Comparison of ENCODE assay signal across 19 mouse cellular contexts in the genomic region with DNA sequence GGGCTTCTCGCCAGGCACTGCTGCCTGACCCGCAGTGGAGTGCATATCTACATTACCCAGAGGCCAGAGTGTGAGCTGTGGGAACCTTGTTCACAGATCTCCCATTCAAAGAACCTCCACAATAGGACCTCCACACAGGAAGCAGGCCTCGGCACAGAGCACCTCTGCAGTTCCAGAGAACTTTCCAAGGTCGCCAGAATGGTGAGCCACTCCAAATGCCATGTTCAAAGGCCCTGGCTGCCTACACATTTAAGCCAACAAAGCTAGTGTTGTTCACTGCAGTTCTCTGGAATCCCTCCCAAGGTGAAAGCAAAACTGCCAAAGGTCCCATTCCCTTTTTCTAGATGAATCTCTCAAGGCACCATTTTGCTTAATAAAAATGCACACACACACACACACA. TPM values are rescaled to one million over a fixed set of nuclear protein-coding genes. Genes with fewer than 3 reads are reported as not detected.
DNase-seq lines count a peak whose midpoint lies in the region; ATAC-seq and TF ChIP-seq lines count a peak whose summit lies in the region.
"Had no signal": no experiment of that assay in that cellular context is flagged by ENCODE, and none has a peak within 500 bp of the region (broad histone marks: within the 10 kb centered on the region; RNA-seq: fewer than 3 reads in every experiment).

No protein-coding gene starts in this region.

- no peaks in the 10 kb centered on the region for H3K27me3 ChIP-seq in heart, adult 2 months (ENCODE audit: control insufficient read depth, insufficient read depth, low read length)
- H3K27me3 ChIP-seq in lung, embryonic 15.5 days, result no peaks in the 10 kb centered on the region
- no peaks in the 10 kb centered on the region for H3K27me3 ChIP-seq in heart, embryonic 15.5 days
- H3K27me3 ChIP-seq: embryonic facial prominence, embryonic 12.5 days; forebrain, embryonic 12.5 days; midbrain, embryonic 12.5 days had no signal

- H3K4me1 ChIP-seq in heart, adult 2 months (ENCODE audit: control insufficient read depth, insufficient read depth, low read length), result peaks cover 34% of the 10 kb centered on the region
- H3K4me1 ChIP-seq in lung, embryonic 15.5 days, result peaks cover 71% of the 10 kb centered on the region
- peaks cover 26% of the 10 kb centered on the region for H3K4me1 ChIP-seq in lung, adult 2 months (ENCODE audit: control insufficient read depth, insufficient read depth, low read length)
- peaks cover 81% of the 10 kb centered on the region for H3K4me1 ChIP-seq in heart, embryonic 15.5 days (replicated peaks)

- H3K27ac ChIP-seq in heart, adult 2 months, result peak overlapping the region; percentile 68
- H3K27ac ChIP-seq in lung, embryonic 15.5 days, result peak overlapping the region; percentile 45
- peak overlapping the region; percentile 79 for H3K27ac ChIP-seq in heart, embryonic 15.5 days
- H3K27ac ChIP-seq: embryonic facial prominence, embryonic 12.5 days; forebrain, embryonic 12.5 days; hindbrain, embryonic 14.5 days; midbrain, embryonic 12.5 days had no signal

- no peak for TF ChIP-seq POLR2A in heart, adult 2 months (IDR thresholded peaks at IDR 0.05; ENCODE audit: insufficient read depth, low read depth, low read length)
- no peak for TF ChIP-seq POLR2A in lung, adult 2 months (IDR thresholded peaks at IDR 0.05; ENCODE audit: borderline replicate concordance, extremely low read depth, low read depth, low read length)

- no peak overlapping the region for H3K4me3 ChIP-seq in heart, adult 2 months
- no peak overlapping the region for H3K4me3 ChIP-seq in lung, embryonic 15.5 days
- no peak overlapping the region for H3K4me3 ChIP-seq in lung, adult 2 months (replicated peaks; ENCODE audit: extremely low read depth, low read depth, low read length)
- no peak overlapping the region for H3K4me3 ChIP-seq in heart, embryonic 15.5 days
- H3K4me3 ChIP-seq: embryonic facial prominence, embryonic 12.5 days; forebrain, embryonic 12.5 days; midbrain, embryonic 12.5 days had no signal

- TF ChIP-seq CTCF in heart, adult 2 months (IDR thresholded peaks at IDR 0.05), result no peak
- no peak for TF ChIP-seq CTCF in lung, adult 2 months (IDR thresholded peaks at IDR 0.05; ENCODE audit: insufficient read depth, low read length)

- no peak overlapping the region for H3K4me2 ChIP-seq in lung, embryonic 15.5 days
- H3K4me2 ChIP-seq in heart, embryonic 15.5 days, result no peak overlapping the region
- H3K4me2 ChIP-seq: embryonic facial prominence, embryonic 12.5 days; forebrain, embryonic 12.5 days; hindbrain, embryonic 14.5 days; midbrain, embryonic 12.5 days had no signal

- no peak for TF ChIP-seq EP300 in heart, adult 2 months (IDR thresholded peaks at IDR 0.05; ENCODE audit: insufficient read depth, low read depth, low read length)

- H3K36me3 ChIP-seq in heart, adult 2 months (ENCODE audit: control insufficient read depth, insufficient read depth, low read length), result peaks cover 3% of the 10 kb centered on the region
- no peaks in the 10 kb centered on the region for H3K36me3 ChIP-seq in lung, embryonic 15.5 days
- H3K36me3 ChIP-seq in heart, embryonic 15.5 days, result no peaks in the 10 kb centered on the region
- H3K36me3 ChIP-seq: embryonic facial prominence, embryonic 12.5 days; forebrain, embryonic 12.5 days; G1E; midbrain, embryonic 12.5 days had no signal

- peak in 1 of 2 experiments; percentile 49 for DNase-seq in heart, adult 2 months
- no peak for DNase-seq in heart, adult 8-10 months (ENCODE audit: low spot score)
- DNase-seq in lung, adult 2 months, result no peak
- DNase-seq in testis, postnatal 14 days (ENCODE audit: low spot score), result peak; percentile 41
- no peak for DNase-seq in gastrocnemius, postnatal 36 days
- DNase-seq: cerebellum, postnatal 36 days; gastrocnemius, postnatal 10 days; kidney, adult 8-10 months; liver, postnatal 0 days; spleen, adult 18-20 months; thymus, adult 2 months had no signal

- peaks cover 4% of the 10 kb centered on the region; the same call in 1 of the 2 replicates for H3K79me2 ChIP-seq in heart, adult 2 months (replicated peaks; ENCODE audit: control insufficient read depth, insufficient read depth, low read length)

- WGBS in heart, adult 2 months, result 20% methylated on average over 4 of the region's 4 CpGs
- 44% methylated on average over 4 of the region's 4 CpGs for WGBS in lung, embryonic 15.5 days
- WGBS in lung, adult 2 months, result 59% methylated on average over 4 of the region's 4 CpGs
- WGBS in heart, embryonic 15.5 days, result 15% methylated on average over 4 of the region's 4 CpGs

- H3K9ac ChIP-seq in heart, adult 2 months (ENCODE audit: low read depth, low read length), result no peak overlapping the region
- H3K9ac ChIP-seq in lung, embryonic 15.5 days, result no peak overlapping the region
- 0 out of 2 replicates have a peak overlapping the region, but pooled peaks have one; percentile 4 for H3K9ac ChIP-seq in heart, embryonic 15.5 days
- H3K9ac ChIP-seq: embryonic facial prominence, embryonic 12.5 days; forebrain, embryonic 12.5 days; hindbrain, embryonic 14.5 days; liver, postnatal 0 days; midbrain, embryonic 12.5 days had no signal

- intact Hi-C loops in heart, adult 2 months (cut with DNase I), result loop anchor here (5.0 kb wide), 1 partner anchor 38 kb away; no protein-coding TSS in a partner anchor
- intact Hi-C loops in gastrocnemius, postnatal 36 days (cut with DNase I), result no loop called here

- no peak for ATAC-seq in lung, embryonic 15.5 days (ENCODE audit: borderline replicate concordance, extremely low read depth, low FRiP score, low TSS enrichment)
- no peak for ATAC-seq in heart, embryonic 15.5 days (replicated peaks; ENCODE audit: insufficient number of reproducible peaks, insufficient read depth, low FRiP score, low read depth)
- ATAC-seq in frontal cortex, adult (ENCODE audit: low TSS enrichment), result no peak
- ATAC-seq: liver, postnatal 0 days had no signal

- no peaks in the 10 kb centered on the region for H3K9me3 ChIP-seq in lung, embryonic 15.5 days
- H3K9me3 ChIP-seq in heart, embryonic 15.5 days (replicated peaks), result no peaks in the 10 kb centered on the region
- H3K9me3 ChIP-seq: embryonic facial prominence, embryonic 12.5 days; forebrain, embryonic 12.5 days; G1E; midbrain, embryonic 12.5 days had no signal

RNA-seq across cellular contexts. Expression of a gene that starts 55.4 kb away (rescaled TPM):
- 10 to 100 TPM; 52.1 to 57.4 TPM for total RNA-seq in heart, adult 2 months (2021)
- 15.3 and 24.7 TPM in 2 replicates for polyA plus RNA-seq in heart, adult 2 months (2012; rRNA removed)
- 10 to 100 TPM; 41.8 to 50.5 (median 49.8) TPM for total RNA-seq in heart, adult 8-10 months (2022)
- 33.5 and 35.7 TPM in 2 replicates for polyA plus RNA-seq in lung, embryonic 15.5 days (2015; fragmentation: Nextera tagmentation; extraction: Ambion mirVana)
- polyA plus RNA-seq in lung, adult 2 months (2012; rRNA removed), result 17.6 and 23.8 TPM in 2 replicates
- polyA plus RNA-seq in heart, embryonic 15.5 days (2015; fragmentation: Nextera tagmentation; extraction: Ambion mirVana), result 24.0 and 27.8 TPM in 2 replicates
- 10 to 100 TPM; 17.1 to 22.2 TPM for total RNA-seq in gastrocnemius, postnatal 36 days (2021)
- polyA plus RNA-seq: G1E had no signal
